Mouse (Mus musculus): ENCODE measurements around the gene Gm4307.
"Not testable (repeated sequence)": the region's sequence is repeated elsewhere in the genome, so short reads cannot be mapped to it uniquely, and the experiment has no call there.

Gene Gm4307

GRCm38 (mm10) chr10:100361038-100361437 lies at the start of gene Gm4307:
Gene Gm4307 (plus strand): TSS chr10:100361338.
- DNase-seq: not testable (repeated sequence)

DNA sequence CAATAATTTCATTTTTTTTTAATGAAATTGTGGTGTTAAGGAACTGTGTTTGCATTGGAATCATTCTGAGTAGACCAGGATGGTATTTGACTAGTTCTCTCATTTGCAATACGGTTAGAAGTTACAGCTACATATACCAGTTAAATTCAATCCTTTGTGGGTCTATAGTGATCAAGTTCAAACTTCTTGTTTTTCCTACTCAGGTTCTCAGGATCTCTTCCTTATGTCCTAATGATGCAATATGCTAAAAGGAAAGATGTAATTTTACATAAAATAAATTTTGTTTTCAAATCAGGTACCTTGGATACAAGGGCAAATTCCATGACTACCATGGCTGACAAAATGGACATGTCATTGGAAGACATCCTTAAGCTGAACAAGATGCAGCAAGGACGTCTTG lies 25.8 kb upstream of the Gm4307 start, which contains the start of gene Gm4301:
Gm4301 (plus strand) TSS at position 301 of the 400 bp plus-strand sequence.
- DNase-seq: not testable (repeated sequence)

GRCm38 (mm10) chr10:100340536-100340935 lies 20.6 kb upstream of the Gm4307 start, which contains the start of gene Gm4302:
Gene Gm4302 (plus strand): TSS chr10:100340836.
- DNase-seq: not testable (repeated sequence)

- DNase-seq: not testable (repeated sequence)
These were observed 15.5 kb upstream of the Gm4307 start, which contains the start of gene Gm4303 for GRCm38 (mm10) chr10:100345672-100346071. Gene Gm4303 (plus strand): TSS chr10:100345972.

GRCm38 (mm10) chr10:100350793-100351192 lies 10.3 kb upstream of the Gm4307 start, which contains the start of gene Gm4305:
Gene Gm4305 (plus strand): TSS chr10:100351093.
- not testable (repeated sequence) for DNase-seq

DNA sequence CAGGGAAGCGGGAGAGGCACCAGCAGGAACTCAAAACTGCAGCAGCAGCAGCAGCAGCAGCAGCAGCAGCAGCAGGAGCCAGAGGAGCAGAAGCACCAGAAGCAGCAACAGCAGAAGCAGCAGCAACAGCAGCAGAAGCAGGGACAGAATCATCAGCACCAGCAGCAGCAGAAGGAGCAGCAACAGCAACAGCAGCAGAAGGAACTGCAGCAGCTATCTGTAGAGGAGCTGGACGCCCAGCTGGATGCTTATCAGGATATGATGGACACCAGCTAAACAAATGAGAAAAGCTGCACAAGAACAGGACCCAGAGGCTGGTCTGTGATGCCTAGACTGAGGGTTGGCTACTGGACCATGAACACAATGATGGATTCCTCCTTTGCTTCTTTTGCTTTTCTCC lies 4.3 kb upstream of the Gm4307 start:
- peak; percentile 0 to 3 for DNase-seq

GRCm38 (mm10) chr10:100382460-100382859 lies 21.3 kb downstream of the Gm4307 start, which contains the start of gene Gm4312:
Gene Gm4312 (minus strand): TSS chr10:100382560.
- not testable (repeated sequence) for DNase-seq

DNA sequence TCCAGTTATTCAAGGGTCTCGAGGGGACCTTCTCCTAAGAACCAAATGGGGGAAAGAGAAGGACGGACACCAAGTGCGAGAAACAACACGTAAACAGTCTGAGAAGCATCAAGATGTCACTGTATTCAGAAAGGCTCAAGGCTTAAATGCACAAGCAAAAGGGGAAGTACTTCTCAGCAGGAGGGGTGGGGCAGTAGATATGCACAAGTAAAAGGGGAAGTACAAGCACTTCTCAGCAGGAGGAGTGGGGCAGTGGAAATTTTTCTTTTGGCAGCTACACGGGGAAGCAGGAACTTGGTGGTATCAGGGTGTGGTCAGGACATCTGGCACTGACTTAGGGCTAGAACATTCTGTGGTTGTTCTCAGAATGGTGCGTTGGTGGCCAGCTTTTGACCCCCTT lies 41.2 kb downstream of the Gm4307 start:
- DNase-seq: not testable (repeated sequence)
